Comparison of ENCODE assay signal across 11 mouse cellular contexts in genomic region chr16:55948963-55949362, GRCm38 (mm10). TPM values are rescaled to one million over a fixed set of nuclear protein-coding genes. Genes with fewer than 3 reads are reported as not detected.
DNase-seq lines count a peak whose midpoint lies in the region; ATAC-seq and TF ChIP-seq lines count a peak whose summit lies in the region.
"Had no signal": no experiment of that assay in that cellular context is flagged by ENCODE, and none has a peak within 500 bp of the region (broad histone marks: within the 10 kb centered on the region; RNA-seq: fewer than 3 reads in every experiment).

No protein-coding gene starts in this region.

- H3K4me3 ChIP-seq in heart, embryonic 15.5 days = no peak overlapping the region
- H3K4me3 ChIP-seq in heart, embryonic 11.5 days (ENCODE audit: low read depth, low read length) = no peak overlapping the region
- H3K4me3 ChIP-seq in thymus, adult 2 months (ENCODE audit: control insufficient read depth, insufficient read depth, low read length) = no peak overlapping the region
- H3K4me3 ChIP-seq in forebrain, embryonic 16.5 days (replicated peaks; ENCODE audit: low read length) = no peak overlapping the region
- H3K4me3 ChIP-seq: heart, embryonic 10.5 days; neural tube, embryonic 12.5 days had no signal

- TF ChIP-seq POLR2A in thymus, adult 2 months (IDR thresholded peaks at IDR 0.05; ENCODE audit: control insufficient read depth, extremely low read depth, insufficient read depth, low read length, poor library complexity) = no peak

- 51% methylated on average over 7 of the region's 7 CpGs for WGBS in heart, embryonic 15.5 days
- 51% methylated on average over 7 of the region's 7 CpGs for WGBS in heart, embryonic 11.5 days (ENCODE audit: insufficient replicate concordance)
- WGBS in thymus, adult 2 months = under 1% methylated on average over 7 of the region's 7 CpGs
- 72% methylated on average over 7 of the region's 7 CpGs for WGBS in forebrain, embryonic 16.5 days

- H3K27ac ChIP-seq in heart, embryonic 15.5 days = peak overlapping the region; percentile 21; the same call in 1 of the 2 replicates
- H3K27ac ChIP-seq in heart, embryonic 11.5 days (ENCODE audit: low read depth, low read length) = no peak overlapping the region
- H3K27ac ChIP-seq in thymus, adult 2 months (ENCODE audit: control insufficient read depth, insufficient read depth, low read length) = peak overlapping the region; percentile 88
- H3K27ac ChIP-seq in forebrain, embryonic 16.5 days (ENCODE audit: low read length) = no peak overlapping the region
- H3K27ac ChIP-seq: heart, embryonic 10.5 days; neural tube, embryonic 12.5 days had no signal

- no peak overlapping the region for H3K9ac ChIP-seq in heart, embryonic 15.5 days
- H3K9ac ChIP-seq in heart, embryonic 11.5 days (ENCODE audit: low read depth, low read length) = no peak overlapping the region
- H3K9ac ChIP-seq in forebrain, embryonic 16.5 days (replicated peaks; ENCODE audit: low read depth, low read length) = no peak overlapping the region
- H3K9ac ChIP-seq: neural tube, embryonic 12.5 days had no signal

- TF ChIP-seq CTCF in thymus, adult 2 months (IDR thresholded peaks at IDR 0.05; ENCODE audit: borderline replicate concordance, control insufficient read depth, extremely low read depth, insufficient read depth, low read length, poor library complexity) = no peak

- H3K36me3 ChIP-seq in heart, embryonic 15.5 days = no peaks in the 10 kb centered on the region
- no peaks in the 10 kb centered on the region for H3K36me3 ChIP-seq in heart, embryonic 11.5 days (ENCODE audit: control insufficient read depth, insufficient read depth, low read length)
- H3K36me3 ChIP-seq in thymus, adult 2 months (ENCODE audit: control insufficient read depth, insufficient read depth, low read length) = no peaks in the 10 kb centered on the region
- H3K36me3 ChIP-seq in forebrain, embryonic 16.5 days (ENCODE audit: control insufficient read depth, insufficient read depth) = no peaks in the 10 kb centered on the region
- H3K36me3 ChIP-seq: heart, embryonic 10.5 days; neural tube, embryonic 12.5 days had no signal

- H3K4me2 ChIP-seq in heart, embryonic 15.5 days = no peak overlapping the region
- H3K4me2 ChIP-seq in heart, embryonic 11.5 days = no peak overlapping the region
- H3K4me2 ChIP-seq in forebrain, embryonic 16.5 days (ENCODE audit: low read length) = no peak overlapping the region
- H3K4me2 ChIP-seq: neural tube, embryonic 12.5 days had no signal

- peak; percentile 75 for DNase-seq in lung, postnatal 36 days
- peak; percentile 93 for DNase-seq in thymus, adult 2 months
- DNase-seq in left cerebral cortex, adult 8-10 months (ENCODE audit: low spot score in 2 of 2) = no peak
- no peak for DNase-seq in frontal cortex, postnatal 14 days (ENCODE audit: low spot score in 2 of 2)
- DNase-seq: left cerebral cortex, postnatal 4 days had no signal

- no peaks in the 10 kb centered on the region for H3K4me1 ChIP-seq in heart, embryonic 15.5 days (replicated peaks)
- no peaks in the 10 kb centered on the region for H3K4me1 ChIP-seq in heart, embryonic 11.5 days (ENCODE audit: control insufficient read depth, insufficient read depth, low read length)
- H3K4me1 ChIP-seq in thymus, adult 2 months (replicated peaks; ENCODE audit: control insufficient read depth, insufficient read depth, low read length) = peaks cover 18% of the 10 kb centered on the region
- H3K4me1 ChIP-seq in forebrain, embryonic 16.5 days (replicated peaks; ENCODE audit: control insufficient read depth, insufficient read depth, low read length) = no peaks in the 10 kb centered on the region
- H3K4me1 ChIP-seq: heart, embryonic 10.5 days; neural tube, embryonic 12.5 days had no signal

- no peaks in the 10 kb centered on the region for H3K9me3 ChIP-seq in heart, embryonic 15.5 days (replicated peaks)
- no peaks in the 10 kb centered on the region for H3K9me3 ChIP-seq in heart, embryonic 11.5 days (replicated peaks; ENCODE audit: control insufficient read depth, low read length)
- H3K9me3 ChIP-seq in forebrain, embryonic 16.5 days (ENCODE audit: control insufficient read depth, low read length) = no peaks in the 10 kb centered on the region
- H3K9me3 ChIP-seq: heart, embryonic 10.5 days; neural tube, embryonic 12.5 days had no signal

- no peaks in the 10 kb centered on the region for H3K27me3 ChIP-seq in heart, embryonic 15.5 days
- no peaks in the 10 kb centered on the region for H3K27me3 ChIP-seq in heart, embryonic 11.5 days (ENCODE audit: control insufficient read depth, insufficient read depth, low read length)
- no peaks in the 10 kb centered on the region for H3K27me3 ChIP-seq in thymus, adult 2 months (ENCODE audit: control insufficient read depth, insufficient read depth, low read length)
- H3K27me3 ChIP-seq in forebrain, embryonic 16.5 days (replicated peaks; ENCODE audit: control insufficient read depth, insufficient read depth, low read length) = no peaks in the 10 kb centered on the region
- H3K27me3 ChIP-seq: neural tube, embryonic 12.5 days had no signal

- ATAC-seq in heart, embryonic 15.5 days (replicated peaks; ENCODE audit: insufficient number of reproducible peaks, insufficient read depth, low FRiP score, low read depth) = 0 out of 2 replicates have a peak, but pooled peaks have one; percentile 45
- no peak for ATAC-seq in heart, embryonic 11.5 days (replicated peaks; ENCODE audit: insufficient number of reproducible peaks, low FRiP score, low TSS enrichment)
- ATAC-seq in inflammation-experienced regulatory T-cells, adult 6 months = peak; percentile 85
- ATAC-seq in forebrain, embryonic 16.5 days = no peak

RNA-seq across cellular contexts. Expression of gene Cep97, which starts 14.3 kb away (rescaled TPM):
- 7.4 and 8.1 TPM in 2 replicates for polyA plus RNA-seq in heart, embryonic 15.5 days (2015; fragmentation: Nextera tagmentation; extraction: Ambion mirVana)
- polyA plus RNA-seq in heart, embryonic 11.5 days (2014; fragmentation: Nextera tagmentation; extraction: Ambion mirVana) = 7.4 and 11.9 TPM in 2 replicates
- polyA plus RNA-seq in inflammation-experienced regulatory T-cells, adult 6 months (2017; shearing (Covaris generic)) = 10 to 100 TPM; 21.2 to 26.1 (median 25.2) TPM
- 17.4 and 19.3 TPM in 2 replicates for polyA plus RNA-seq in thymus, adult 2 months (2012; rRNA removed)
- 17.5 and 19.4 TPM in 2 replicates for polyA plus RNA-seq in forebrain, embryonic 16.5 days (2015; fragmentation: Nextera tagmentation; extraction: Ambion mirVana)
- 10 to 100 TPM; 13.0 to 17.7 (median 15.0) TPM for total RNA-seq in left cerebral cortex, adult 8-10 months (2022)

RNA-seq across cellular contexts. Expression of gene Rpl24, which starts 17.1 kb away (rescaled TPM):
- 415 and 545 TPM in 2 replicates for polyA plus RNA-seq in heart, embryonic 15.5 days (2015; fragmentation: Nextera tagmentation; extraction: Ambion mirVana)
- polyA plus RNA-seq in heart, embryonic 11.5 days (2014; fragmentation: Nextera tagmentation; extraction: Ambion mirVana) = 617 and 672 TPM in 2 replicates
- 1,000 to 10,000 TPM; 1,415 to 2,046 (median 1,545) TPM for polyA plus RNA-seq in inflammation-experienced regulatory T-cells, adult 6 months (2017; shearing (Covaris generic))
- polyA plus RNA-seq in thymus, adult 2 months (2012; rRNA removed) = 151 and 184 TPM in 2 replicates
- polyA plus RNA-seq in forebrain, embryonic 16.5 days (2015; fragmentation: Nextera tagmentation; extraction: Ambion mirVana) = 484 and 499 TPM in 2 replicates
- 100 to 1,000 TPM; 369 to 438 (median 401) TPM for total RNA-seq in left cerebral cortex, adult 8-10 months (2022)

RNA-seq across cellular contexts. Expression of gene Zbtb11, which starts 24.7 kb away (rescaled TPM):
- polyA plus RNA-seq in heart, embryonic 15.5 days (2015; fragmentation: Nextera tagmentation; extraction: Ambion mirVana) = 10.3 and 12.5 TPM in 2 replicates
- 13.3 and 13.8 TPM in 2 replicates for polyA plus RNA-seq in heart, embryonic 11.5 days (2014; fragmentation: Nextera tagmentation; extraction: Ambion mirVana)
- 10 to 100 TPM; 26.6 to 34.4 (median 26.8) TPM for polyA plus RNA-seq in inflammation-experienced regulatory T-cells, adult 6 months (2017; shearing (Covaris generic))
- polyA plus RNA-seq in thymus, adult 2 months (2012; rRNA removed) = 6.1 and 7.1 TPM in 2 replicates
- polyA plus RNA-seq in forebrain, embryonic 16.5 days (2015; fragmentation: Nextera tagmentation; extraction: Ambion mirVana) = 22.4 and 25.1 TPM in 2 replicates
- 10 to 100 TPM; 44.1 to 46.6 (median 46.5) TPM for total RNA-seq in left cerebral cortex, adult 8-10 months (2022)

RNA-seq across cellular contexts. Expression of gene Nxpe3, which starts 53.9 kb away (rescaled TPM):
- 0.45 and 0.62 TPM in 2 replicates for polyA plus RNA-seq in heart, embryonic 15.5 days (2015; fragmentation: Nextera tagmentation; extraction: Ambion mirVana)
- polyA plus RNA-seq in heart, embryonic 11.5 days (2014; fragmentation: Nextera tagmentation; extraction: Ambion mirVana) = 0.99 and 1.2 TPM in 2 replicates
- polyA plus RNA-seq in inflammation-experienced regulatory T-cells, adult 6 months (2017; shearing (Covaris generic)) = 10 to 100 TPM; 13.7 to 36.9 (median 22.6) TPM
- 5.2 and 6.0 TPM in 2 replicates for polyA plus RNA-seq in thymus, adult 2 months (2012; rRNA removed)
- 1.7 and 2.1 TPM in 2 replicates for polyA plus RNA-seq in forebrain, embryonic 16.5 days (2015; fragmentation: Nextera tagmentation; extraction: Ambion mirVana)
- total RNA-seq in left cerebral cortex, adult 8-10 months (2022) = 10 to 100 TPM; 11.3 to 13.0 (median 11.6) TPM

Comparison
In these comparisons a context has a peak if more than half of its experiments do, and no peak if none do; other contexts are left out.
1. ATAC-seq: peak in heart, embryonic 15.5 days (single experiment) and inflammation-experienced regulatory T-cells, adult 6 months (single experiment); none in heart, embryonic 11.5 days (single experiment) and forebrain, embryonic 16.5 days (single experiment).
2. H3K27ac ChIP-seq: peak in heart, embryonic 15.5 days (single experiment) and thymus, adult 2 months (single experiment); none in heart, embryonic 11.5 days (single experiment) and forebrain, embryonic 16.5 days (single experiment).
3. DNase-seq: peak in lung, postnatal 36 days (single experiment) and thymus, adult 2 months (single experiment); none in left cerebral cortex, adult 8-10 months (0 of 2) and frontal cortex, postnatal 14 days (0 of 2).